Mouse (Mus musculus) R1 (cell line): Measurements from ENCODE around the gene Inpp4b.

Experiments
- DNase-seq: peaks from one replicate; pipeline ENCODE4 v3.0.0-alpha.2; 2018; ENCODE audit warnings: low read depth, low spot score

Gene Inpp4b

GRCm38 (mm10) chr8:81578951-81579350 lies 236.6 kb downstream of the Inpp4b start:
- no peak for DNase-seq

GRCm38 (mm10) chr8:81581817-81582437 lies 239.6 kb downstream of the Inpp4b start:
- no peak for DNase-seq

- DNase-seq, result no peak
Measured at GRCm38 (mm10) chr8:81582906-81583305, 240.6 kb downstream of the Inpp4b start.

- no peak for DNase-seq
Measured at GRCm38 (mm10) chr8:81586783-81587182, 244.4 kb downstream of the Inpp4b start.

GRCm38 (mm10) chr8:81594134-81594714 lies 251.9 kb downstream of the Inpp4b start:
- DNase-seq, result no peak

- no peak for DNase-seq
Measured at GRCm38 (mm10) chr8:81599209-81599608, 256.9 kb downstream of the Inpp4b start.

GRCm38 (mm10) chr8:81601136-81601535 lies 258.8 kb downstream of the Inpp4b start:
- no peak for DNase-seq

GRCm38 (mm10) chr8:81608082-81608481 lies 265.7 kb downstream of the Inpp4b start:
- DNase-seq, result no peak

GRCm38 (mm10) chr8:81609064-81609463 lies 266.7 kb downstream of the Inpp4b start:
- DNase-seq, result no peak

- DNase-seq, result no peak
Measured at GRCm38 (mm10) chr8:81612611-81613010, 270.3 kb downstream of the Inpp4b start.

GRCm38 (mm10) chr8:81614135-81614534 lies 271.8 kb downstream of the Inpp4b start:
- DNase-seq, result no peak

- no peak for DNase-seq
Measured at GRCm38 (mm10) chr8:81614605-81615004, 272.2 kb downstream of the Inpp4b start.

- no peak for DNase-seq
Measured at GRCm38 (mm10) chr8:81615552-81615951, 273.2 kb downstream of the Inpp4b start.

- no peak for DNase-seq
Measured at GRCm38 (mm10) chr8:81618918-81619317, 276.6 kb downstream of the Inpp4b start.

GRCm38 (mm10) chr8:81635015-81635414 lies 292.7 kb downstream of the Inpp4b start:
- DNase-seq, result no peak

GRCm38 (mm10) chr8:81635912-81636583 lies 293.7 kb downstream of the Inpp4b start:
- no peak for DNase-seq

GRCm38 (mm10) chr8:81638478-81638877 lies 296.1 kb downstream of the Inpp4b start:
- no peak for DNase-seq

GRCm38 (mm10) chr8:81639820-81640219 lies 297.5 kb downstream of the Inpp4b start:
- DNase-seq, result no peak

- DNase-seq, result no peak
Measured at GRCm38 (mm10) chr8:81643030-81643429, 300.7 kb downstream of the Inpp4b start.

GRCm38 (mm10) chr8:81692167-81692566 lies 349.8 kb downstream of the Inpp4b start:
- no peak for DNase-seq

GRCm38 (mm10) chr8:81694893-81695292 lies 352.5 kb downstream of the Inpp4b start:
- DNase-seq, result no peak

GRCm38 (mm10) chr8:81702038-81702437 lies 359.7 kb downstream of the Inpp4b start:
- no peak for DNase-seq
